Mouse (Mus musculus): ENCODE results near the gene Igll1. TPM values are rescaled to one million over a fixed set of nuclear protein-coding genes. Genes with fewer than 3 reads are reported as not detected.
"Not testable (repeated sequence)": the region's sequence is repeated elsewhere in the genome, so short reads cannot be mapped to it uniquely, and the experiment has no call there.

Gene Igll1
- polyA plus RNA-seq, 1 experiment: not detected

DNA sequence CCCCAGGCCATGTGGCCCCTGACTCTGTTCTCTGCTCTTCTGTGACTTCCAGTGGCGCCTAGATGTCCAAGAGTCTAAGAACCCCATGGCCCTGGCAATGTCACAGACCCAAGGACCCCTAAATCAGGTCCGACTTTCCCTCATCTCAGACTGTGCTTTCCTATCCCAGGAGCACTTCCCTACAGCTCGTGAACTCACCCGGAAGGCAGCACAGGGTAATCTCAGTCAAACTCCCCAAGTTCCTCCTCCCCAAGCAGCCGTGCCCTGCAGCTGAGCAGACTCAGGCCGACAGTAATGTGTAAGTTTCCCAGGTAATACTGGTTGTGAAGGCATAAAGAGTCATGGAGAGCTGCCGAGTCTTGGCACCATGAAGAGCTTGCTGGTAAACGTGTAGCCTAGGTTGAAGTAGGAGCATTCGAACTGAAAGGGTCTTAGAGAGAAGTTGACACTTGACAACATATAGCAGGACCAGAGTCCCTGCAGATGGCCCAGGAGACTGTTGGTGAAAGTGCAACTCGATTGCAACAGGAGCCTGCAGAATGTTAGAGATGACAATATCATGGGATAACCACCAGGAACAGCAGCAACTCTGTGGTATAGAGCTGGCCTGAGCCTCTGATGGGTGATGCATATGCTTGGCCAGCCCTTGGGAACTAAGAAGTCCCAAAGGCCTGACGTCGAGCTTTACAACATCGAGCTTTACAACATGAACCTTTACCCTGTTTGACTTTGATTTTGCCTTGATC is 6.9 kb downstream of the Igll1 start:
- 82% methylated on average over 13 of the region's 13 CpGs for WGBS
- H3K4me3 ChIP-seq (ENCODE audit: insufficient read depth, low read depth, low read length): no peak overlapping the region
- H3K27ac ChIP-seq (ENCODE audit: insufficient read depth, low read depth, low read length): no peak overlapping the region
- no peaks in the 10 kb centered on the region for H3K4me1 ChIP-seq (ENCODE audit: control insufficient read depth, insufficient read depth, low read length)
- TF ChIP-seq CTCF (IDR thresholded peaks at IDR 0.05; ENCODE audit: insufficient read depth, low read depth, low read length): no peak
- no peak for TF ChIP-seq POLR2A (IDR thresholded peaks at IDR 0.05; ENCODE audit: insufficient read depth, low read depth, low read length)

GRCm38 (mm10) chr16:16856054-16856453 is 7.7 kb downstream of the Igll1 start:
- H3K4me1 ChIP-seq (ENCODE audit: control insufficient read depth, insufficient read depth, low read length); H3K4me3 ChIP-seq (ENCODE audit: insufficient read depth, low read depth, low read length); H3K27ac ChIP-seq (ENCODE audit: insufficient read depth, low read depth, low read length): not testable (repeated sequence)
- 87% methylated on average over 9 of the region's 9 CpGs for WGBS

GRCm38 (mm10) chr16:16855541-16855940 is 8.2 kb downstream of the Igll1 start:
- no peak for TF ChIP-seq POLR2A (IDR thresholded peaks at IDR 0.05; ENCODE audit: insufficient read depth, low read depth, low read length)
- no peak for TF ChIP-seq CTCF (IDR thresholded peaks at IDR 0.05; ENCODE audit: insufficient read depth, low read depth, low read length)
- no peaks in the 10 kb centered on the region for H3K4me1 ChIP-seq (ENCODE audit: control insufficient read depth, insufficient read depth, low read length)
- no peak overlapping the region for H3K4me3 ChIP-seq (ENCODE audit: insufficient read depth, low read depth, low read length)
- H3K27ac ChIP-seq (ENCODE audit: insufficient read depth, low read depth, low read length): no peak overlapping the region
- 96% methylated on average over 1 of the region's 1 CpGs for WGBS

- no peak overlapping the region for H3K4me3 ChIP-seq (ENCODE audit: insufficient read depth, low read depth, low read length)
- H3K27ac ChIP-seq (ENCODE audit: insufficient read depth, low read depth, low read length): no peak overlapping the region
- 25% methylated on average over 6 of the region's 6 CpGs for WGBS
- TF ChIP-seq POLR2A (IDR thresholded peaks at IDR 0.05; ENCODE audit: insufficient read depth, low read depth, low read length) (no peak), CTCF (IDR thresholded peaks at IDR 0.05; ENCODE audit: insufficient read depth, low read depth, low read length) (no peak)
- H3K4me1 ChIP-seq (ENCODE audit: control insufficient read depth, insufficient read depth, low read length): no peaks in the 10 kb centered on the region
Observed at GRCm38 (mm10) chr16:16854836-16855235, 8.9 kb downstream of the Igll1 start.

- H3K4me1 ChIP-seq (ENCODE audit: control insufficient read depth, insufficient read depth, low read length): no peaks in the 10 kb centered on the region
- 82% methylated on average over 3 of the region's 3 CpGs for WGBS
- TF ChIP-seq CTCF (IDR thresholded peaks at IDR 0.05; ENCODE audit: insufficient read depth, low read depth, low read length): no peak
- no peak for TF ChIP-seq POLR2A (IDR thresholded peaks at IDR 0.05; ENCODE audit: insufficient read depth, low read depth, low read length)
- H3K27ac ChIP-seq (ENCODE audit: insufficient read depth, low read depth, low read length): no peak overlapping the region
- no peak overlapping the region for H3K4me3 ChIP-seq (ENCODE audit: insufficient read depth, low read depth, low read length)
Observed at GRCm38 (mm10) chr16:16852411-16852810, 11.4 kb downstream of the Igll1 start.

DNA sequence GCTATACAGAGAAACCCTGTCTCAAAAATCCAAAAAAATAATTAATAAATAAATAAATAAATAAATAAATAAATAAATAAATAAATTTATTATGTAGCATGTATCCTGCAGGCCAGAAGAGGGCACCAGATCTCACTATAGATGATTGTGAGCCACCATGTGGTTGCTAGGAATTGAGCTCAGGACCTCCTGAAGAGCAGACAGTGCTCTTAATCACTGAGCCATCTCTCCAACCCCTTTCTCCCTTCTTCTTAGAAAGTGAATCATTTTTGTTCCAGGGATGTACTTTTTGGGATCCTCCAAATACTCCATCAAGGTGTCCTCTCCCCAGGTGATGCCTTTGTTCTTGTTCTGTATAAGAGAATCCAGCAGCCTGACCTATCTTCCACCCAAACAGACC is 14.6 kb downstream of the Igll1 start:
- H3K4me3 ChIP-seq (ENCODE audit: insufficient read depth, low read depth, low read length): no peak overlapping the region
- no peak overlapping the region for H3K27ac ChIP-seq (ENCODE audit: insufficient read depth, low read depth, low read length)
- TF ChIP-seq POLR2A (IDR thresholded peaks at IDR 0.05; ENCODE audit: insufficient read depth, low read depth, low read length): no peak
- no peak for TF ChIP-seq CTCF (IDR thresholded peaks at IDR 0.05; ENCODE audit: insufficient read depth, low read depth, low read length)
- H3K4me1 ChIP-seq (ENCODE audit: control insufficient read depth, insufficient read depth, low read length): no peaks in the 10 kb centered on the region

DNA sequence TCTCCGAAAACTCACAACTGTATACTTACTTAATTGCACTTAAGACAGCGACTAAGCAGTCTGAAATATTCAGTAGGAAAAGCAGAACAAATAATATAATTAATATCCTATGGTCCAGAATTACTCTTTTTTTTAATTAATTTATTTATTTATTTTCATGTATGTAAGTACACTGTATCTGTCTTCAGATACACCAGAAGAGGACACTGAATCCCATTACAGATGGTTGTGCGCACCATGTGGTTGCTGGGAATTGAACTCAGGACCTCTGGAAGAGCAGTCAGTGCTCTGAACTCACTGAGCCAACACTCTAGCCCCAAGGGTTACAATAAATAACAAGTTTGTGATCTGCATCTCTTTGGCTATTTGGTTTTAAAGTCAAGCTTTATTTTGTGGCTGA is 34.1 kb downstream of the Igll1 start:
- peaks cover 6% of the 10 kb centered on the region; the same call in 1 of the 2 replicates for H3K4me1 ChIP-seq (ENCODE audit: control insufficient read depth, insufficient read depth, low read length)
- no peak for TF ChIP-seq POLR2A (IDR thresholded peaks at IDR 0.05; ENCODE audit: insufficient read depth, low read depth, low read length)
- no peak for TF ChIP-seq CTCF (IDR thresholded peaks at IDR 0.05; ENCODE audit: insufficient read depth, low read depth, low read length)
- no peak overlapping the region for H3K27ac ChIP-seq (ENCODE audit: insufficient read depth, low read depth, low read length)
- 79% methylated on average over 3 of the region's 3 CpGs for WGBS
- no peak overlapping the region for H3K4me3 ChIP-seq (ENCODE audit: insufficient read depth, low read depth, low read length)

GRCm38 (mm10) chr16:16828757-16829615 is 34.8 kb downstream of the Igll1 start, which contains the start of gene Spag6l:
Gene Spag6l (minus strand): TSS chr16:16829456.
- H3K27ac ChIP-seq (ENCODE audit: insufficient read depth, low read depth, low read length): no peak within 1 kb of the TSS
- peaks cover 6% of the 10 kb centered on the region; the same call in 1 of the 2 replicates for H3K4me1 ChIP-seq (ENCODE audit: control insufficient read depth, insufficient read depth, low read length)
- TF ChIP-seq POLR2A (IDR thresholded peaks at IDR 0.05; ENCODE audit: insufficient read depth, low read depth, low read length): no peak
- no peak for TF ChIP-seq CTCF (IDR thresholded peaks at IDR 0.05; ENCODE audit: insufficient read depth, low read depth, low read length)
- WGBS: 4% methylated on average over 33 of the region's 33 CpGs
- H3K4me3 ChIP-seq (ENCODE audit: insufficient read depth, low read depth, low read length): peak within 1 kb of the TSS; percentile 64

- WGBS: 81% methylated on average over 2 of the region's 2 CpGs
- no peak overlapping the region for H3K27ac ChIP-seq (ENCODE audit: insufficient read depth, low read depth, low read length)
- peaks cover 6% of the 10 kb centered on the region; the same call in 1 of the 2 replicates for H3K4me1 ChIP-seq (ENCODE audit: control insufficient read depth, insufficient read depth, low read length)
- TF ChIP-seq CTCF (IDR thresholded peaks at IDR 0.05; ENCODE audit: insufficient read depth, low read depth, low read length) (no peak), POLR2A (IDR thresholded peaks at IDR 0.05; ENCODE audit: insufficient read depth, low read depth, low read length) (no peak)
- H3K4me3 ChIP-seq (ENCODE audit: insufficient read depth, low read depth, low read length): no peak overlapping the region
Observed at GRCm38 (mm10) chr16:16826223-16826622, 37.6 kb downstream of the Igll1 start.

Measured in olfactory bulb, adult 2 months (tissue).